Mouse (Mus musculus) brain, embryonic 14.5 days (tissue): ENCODE results near the gene Hhat. TPM values are rescaled to one million over a fixed set of nuclear protein-coding genes. Genes with fewer than 3 reads are reported as not detected.

Source experiments
- DNase-seq: peaks from one replicate; pipeline ENCODE4 v3.0.0-alpha.2; 2011; ENCODE audit warnings: low read depth
- CTCF ChIP-seq: fragments of 200-500 bp; IDR thresholded peaks from 2 replicates; pipeline ENCODE4 v1.5.1; 2012; ENCODE audit warnings: inconsistent platforms, mild to moderate bottlenecking, moderate library complexity, borderline replicate concordance; ENCODE audit not compliant: insufficient read depth, insufficient read length; ENCODE audit errors: extremely low read depth
- POLR2A ChIP-seq: fragments of 200-500 bp; IDR thresholded peaks from 2 replicates; pipeline ENCODE4 v1.6.1; 2012; ENCODE audit warnings: mild to moderate bottlenecking, inconsistent platforms, borderline replicate concordance; ENCODE audit not compliant: poor library complexity, insufficient read depth, insufficient read length, severe bottlenecking; ENCODE audit errors: extremely low read depth
- polyA plus RNA-seq: library from polyadenylated mRNA; depleted of rRNA; stranded (reverse); fragments of >200 nt; gene quantifications from 2 replicates; pipeline ENCODE4 v1.2.3, GENCODE M21; 2012

The Hhat gene
- polyA plus RNA-seq, 1 experiment, result 3.8 TPM

- peak; percentile 67 for DNase-seq
- TF ChIP-seq POLR2A, result no peak
- no peak for TF ChIP-seq CTCF
These were observed 88.6 kb downstream of the Hhat start for GRCm38 (mm10) chr1:192682219-192682951.

DNA sequence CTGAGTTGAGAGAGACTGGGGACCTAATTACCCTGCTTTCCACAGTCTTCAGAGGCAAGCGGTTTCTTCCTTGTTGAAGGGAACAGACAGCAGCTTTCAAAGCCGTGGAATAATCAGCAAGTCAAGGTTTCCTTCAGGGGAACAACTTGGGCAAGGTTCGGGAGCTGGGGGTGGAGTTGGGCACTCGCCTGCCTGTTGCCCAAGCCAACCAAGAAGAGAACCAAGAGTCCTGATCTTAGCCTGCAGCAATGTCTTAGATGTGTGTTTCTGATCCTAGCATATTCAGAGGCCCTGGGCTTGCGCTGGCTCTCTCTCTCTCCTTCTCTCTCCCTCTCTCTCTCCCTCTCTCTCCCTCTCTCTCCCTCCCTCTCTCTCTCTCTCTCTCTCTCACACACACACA is 93.8 kb downstream of the Hhat start:
- TF ChIP-seq POLR2A (no peak), CTCF (no peak)
- peak; percentile 27 for DNase-seq

DNA sequence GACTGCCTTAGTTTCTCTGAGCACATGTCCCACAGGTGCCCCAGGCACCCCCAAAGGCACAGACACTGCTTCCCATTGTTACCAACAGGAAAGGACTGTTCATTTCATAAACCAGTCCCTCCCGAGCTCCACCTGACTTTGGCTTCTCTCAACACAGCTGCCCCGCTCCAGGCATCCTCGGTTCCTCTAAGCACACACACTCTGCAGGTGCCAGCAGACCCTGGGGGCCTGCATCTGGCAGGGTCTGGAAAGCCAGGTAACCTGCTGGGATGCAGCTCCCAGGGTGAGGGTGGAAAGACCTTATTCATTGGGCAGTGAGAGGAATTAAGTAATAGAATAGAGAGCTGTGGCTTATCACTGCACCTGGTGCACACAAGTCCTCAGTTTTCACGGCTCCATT is 107.4 kb downstream of the Hhat start:
- TF ChIP-seq CTCF (no peak), POLR2A (no peak)
- DNase-seq, result no peak

GRCm38 (mm10) chr1:192663092-192663491 is 107.9 kb downstream of the Hhat start:
- DNase-seq, result no peak
- no peak for TF ChIP-seq CTCF
- TF ChIP-seq POLR2A, result no peak

DNA sequence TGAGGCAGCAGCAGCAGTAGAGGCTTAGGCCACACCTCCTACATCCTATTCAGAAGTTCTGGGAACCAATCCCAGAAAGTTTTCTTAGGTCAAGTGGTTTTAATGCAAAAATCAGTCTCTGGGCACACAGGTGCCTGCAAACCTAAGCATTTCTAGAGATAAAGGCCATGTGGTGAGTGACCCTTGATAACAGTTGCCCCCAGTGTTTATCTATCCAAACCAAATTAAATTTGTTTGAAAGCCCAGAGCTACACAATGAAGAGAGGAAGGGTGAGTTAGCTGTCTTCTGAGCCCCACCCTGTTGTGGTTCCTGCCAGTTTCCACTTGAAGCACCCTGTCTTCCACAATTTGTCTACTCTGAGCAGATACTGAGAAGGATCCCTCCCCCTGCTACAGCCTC is 109.4 kb downstream of the Hhat start:
- DNase-seq, result no peak
- TF ChIP-seq CTCF (no peak), POLR2A (no peak)

- no peak for TF ChIP-seq CTCF
- TF ChIP-seq POLR2A, result no peak
- no peak for DNase-seq
These were observed 113.6 kb downstream of the Hhat start for GRCm38 (mm10) chr1:192657417-192657816.

DNA sequence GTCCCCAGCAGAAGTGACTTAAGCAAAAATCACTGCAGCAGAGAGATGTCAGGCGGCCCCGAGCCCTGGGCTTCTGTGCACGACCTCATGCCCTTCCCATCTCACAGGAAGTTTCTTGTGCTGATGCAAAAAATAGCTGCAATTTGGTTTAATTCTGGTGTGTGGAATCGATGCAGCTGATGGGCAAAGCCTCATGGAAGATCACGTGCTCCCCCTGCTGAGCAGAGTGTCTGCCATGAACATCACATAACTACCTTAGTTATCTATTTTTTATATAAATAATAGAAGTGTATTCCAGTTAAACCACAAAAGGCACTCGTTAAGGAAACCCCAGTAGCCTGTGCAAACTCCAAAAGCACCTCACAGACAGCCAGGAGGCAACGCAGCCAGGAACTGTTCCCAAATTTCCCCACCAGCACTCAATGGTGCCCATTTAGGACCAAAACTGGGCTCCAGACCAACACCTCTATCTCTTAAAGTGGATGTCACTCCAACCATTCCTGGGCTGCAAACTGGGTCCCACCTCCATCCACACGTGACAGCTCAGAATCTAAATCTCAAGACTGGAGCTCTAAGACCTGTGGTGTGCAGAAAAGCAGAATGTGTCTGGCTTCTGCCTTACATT is 118.9 kb downstream of the Hhat start:
- DNase-seq, result peak; percentile 42
- TF ChIP-seq CTCF, result no peak
- no peak for TF ChIP-seq POLR2A

DNA sequence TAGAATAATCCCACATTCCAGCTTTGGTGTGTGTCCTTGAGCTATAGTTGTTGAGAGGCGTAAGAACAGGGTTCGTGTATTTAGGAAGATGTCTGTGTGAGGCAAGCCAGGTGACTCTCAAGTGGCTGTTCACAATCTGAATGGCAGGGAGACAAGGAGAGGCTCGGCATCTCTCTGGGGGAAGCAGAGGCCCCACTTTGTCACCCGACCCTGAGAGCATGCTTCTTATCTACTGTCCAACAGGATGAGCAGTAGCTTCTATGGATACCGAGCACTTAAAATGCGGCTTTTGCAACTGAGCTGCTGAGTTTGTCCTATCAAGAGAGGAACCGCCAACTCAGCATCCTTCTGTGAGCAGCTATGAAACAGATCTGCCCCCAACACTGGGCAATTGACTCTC is 120.4 kb downstream of the Hhat start:
- no peak for DNase-seq
- no peak for TF ChIP-seq CTCF

DNA sequence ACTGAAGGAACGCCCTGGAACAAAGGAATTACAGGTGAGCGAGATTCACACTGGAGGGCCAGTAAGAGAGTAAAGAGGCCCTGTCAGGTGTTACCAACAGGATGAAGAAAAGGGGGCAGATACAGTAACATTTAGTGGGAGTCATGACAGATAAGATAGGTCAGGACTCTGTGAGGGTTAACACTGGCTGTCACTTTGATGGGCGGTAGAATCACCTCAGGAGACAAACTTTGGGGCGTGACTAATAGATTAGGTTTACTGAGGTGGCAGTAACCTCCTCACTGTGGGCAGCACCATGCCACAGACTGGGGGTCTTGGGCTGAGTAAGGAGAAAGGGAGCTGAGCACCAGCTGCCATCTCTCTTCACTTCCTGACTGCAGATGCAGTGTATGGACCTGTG is 121.0 kb downstream of the Hhat start:
- TF ChIP-seq POLR2A, result no peak
- TF ChIP-seq CTCF, result no peak

GRCm38 (mm10) chr1:192649233-192649632 is 121.8 kb downstream of the Hhat start:
- no peak for TF ChIP-seq POLR2A
- no peak for TF ChIP-seq CTCF
- DNase-seq, result no peak

More for the DNA sequence above, 121.0 kb downstream of the Hhat start:
- DNase-seq, result no peak

DNA sequence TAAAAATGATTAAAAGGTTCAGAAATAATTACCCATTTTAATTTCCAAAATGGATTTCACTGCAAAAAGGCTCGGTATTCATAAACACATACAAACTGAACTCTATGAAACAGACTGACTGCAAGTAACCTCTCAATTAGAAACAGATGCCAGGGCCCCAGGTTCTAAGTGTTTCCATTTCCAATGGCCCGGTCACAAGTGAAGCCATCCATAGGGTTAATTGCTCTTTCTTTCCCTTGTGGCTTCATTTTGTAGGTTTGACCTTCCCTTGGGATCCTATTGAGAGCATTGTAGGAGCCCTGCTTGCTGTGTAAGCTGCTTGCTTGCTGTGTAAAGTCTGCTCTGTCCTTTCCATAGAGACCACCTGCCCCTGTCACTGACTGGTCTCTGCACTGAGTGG is 123.7 kb downstream of the Hhat start:
- no peak for TF ChIP-seq POLR2A
- no peak for TF ChIP-seq CTCF
- no peak for DNase-seq

GRCm38 (mm10) chr1:192642126-192642525 is 128.9 kb downstream of the Hhat start:
- DNase-seq, result no peak
- TF ChIP-seq POLR2A (no peak), CTCF (no peak)

DNA sequence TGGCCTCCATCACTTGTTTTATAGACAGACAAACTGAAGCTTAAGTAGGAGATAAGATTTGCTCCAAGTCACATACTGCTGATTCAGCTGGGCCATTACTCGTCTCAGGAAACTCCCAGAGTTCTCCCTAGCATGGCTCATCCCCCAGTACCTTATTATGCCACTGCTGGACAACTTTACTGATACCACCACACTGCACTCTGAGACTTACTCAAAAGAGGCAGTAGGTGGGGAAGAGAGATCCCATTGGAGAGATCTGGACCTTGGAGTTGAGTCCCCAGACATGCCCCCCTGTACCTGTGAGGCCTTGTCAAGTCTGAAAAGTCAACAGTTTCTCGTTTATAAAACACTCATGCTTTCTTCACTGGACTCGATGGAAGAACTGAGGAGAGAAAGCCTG is 131.8 kb downstream of the Hhat start:
- TF ChIP-seq CTCF (no peak), POLR2A (no peak)
- no peak for DNase-seq
